Mouse (Mus musculus) E14TG2a.4 (cell line): Measurements from ENCODE around the gene Prok2.

Experiments
- CTCF ChIP-seq: conservative IDR thresholded peaks from 2 replicates; pipeline ENCODE4 v1.5.1; 2014; ENCODE audit warnings: low read length
- NANOG ChIP-seq: IDR thresholded peaks from 2 replicates; pipeline ENCODE4 v1.6.1; 2014; ENCODE audit warnings: borderline replicate concordance, low read length, mixed read lengths
- POU5F1 ChIP-seq: IDR thresholded peaks from 2 replicates; pipeline ENCODE4 v1.6.1; 2014; ENCODE audit warnings: low read length, borderline replicate concordance

DNA sequence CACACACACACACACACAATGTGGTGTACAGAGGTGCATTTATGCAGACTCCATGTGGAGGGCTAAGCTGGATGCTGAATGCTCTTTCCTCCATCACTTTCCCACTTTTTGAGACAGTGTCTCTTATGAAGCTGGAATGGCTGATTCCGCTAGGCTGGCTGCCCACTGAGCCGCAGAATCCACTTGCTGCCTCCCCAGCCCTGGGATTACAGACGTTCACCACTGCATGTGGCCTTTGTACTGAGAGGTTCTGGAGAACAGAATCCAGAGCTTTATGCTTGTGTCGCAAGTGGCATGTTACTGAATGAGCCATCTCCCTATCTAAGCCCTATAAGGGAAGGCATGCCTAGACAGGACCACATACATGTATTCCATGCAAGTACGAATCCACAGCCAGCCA lies 12.9 kb downstream of the Prok2 start:
- TF ChIP-seq CTCF (no peak), POU5F1 (no peak), NANOG (no peak)
